Mouse (Mus musculus): ENCODE results near the gene Rgs12.

Rgs12 gene

DNA sequence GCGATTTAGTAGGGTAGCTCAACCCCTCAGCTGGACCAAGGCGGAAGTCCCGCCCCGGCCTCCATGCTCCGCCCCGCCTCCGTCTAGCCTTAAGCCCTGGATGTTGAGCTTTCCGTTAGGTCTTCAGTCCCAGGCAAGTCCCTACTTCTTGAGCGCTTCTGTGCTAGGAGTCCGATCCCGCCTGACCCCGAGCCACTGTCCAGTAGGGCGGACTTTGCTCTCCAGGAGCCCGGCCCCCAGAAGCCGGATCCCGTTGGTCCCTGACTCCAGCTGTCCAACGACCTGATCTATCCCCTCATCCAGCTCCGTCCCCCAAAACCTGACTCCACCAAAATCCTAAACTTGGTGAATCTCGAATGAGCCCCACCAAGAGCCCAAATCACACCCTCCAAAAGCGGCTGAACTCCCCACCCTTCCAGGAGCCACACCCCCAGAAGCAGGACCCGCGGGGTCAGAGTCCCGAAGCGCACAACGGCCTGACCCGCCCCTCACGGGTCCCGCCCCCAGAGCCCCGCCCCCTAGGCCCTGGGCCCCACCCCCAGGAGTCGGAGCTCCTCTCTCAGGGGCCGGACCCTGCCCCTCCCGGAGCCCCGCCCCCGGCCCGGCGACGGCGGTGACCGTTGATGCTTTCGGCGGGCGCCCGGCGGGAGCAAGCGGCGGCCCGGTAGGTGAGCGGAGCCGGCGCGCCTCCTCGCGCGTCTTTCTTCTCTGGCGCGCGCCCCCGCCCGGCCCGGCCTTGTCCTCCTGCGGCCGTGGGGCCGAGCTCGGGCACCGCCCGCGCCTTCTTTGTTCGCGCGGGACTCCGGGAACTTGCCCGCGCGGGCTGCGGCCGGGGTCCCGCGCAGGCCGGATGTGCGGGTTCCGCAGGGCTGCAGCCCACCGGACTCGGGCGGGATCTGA lies at the start of gene Rgs12:
Gene Rgs12, plus strand, starts transcription at position 585 of the 900 bp plus-strand sequence.
- peak; percentile 97 for DNase-seq (ENCODE audit: low spot score)

GRCm38 (mm10) chr5:34899787-34900469 lies 49.3 kb upstream of the Rgs12 start:
- no peak for DNase-seq (ENCODE audit: low spot score)

DNA sequence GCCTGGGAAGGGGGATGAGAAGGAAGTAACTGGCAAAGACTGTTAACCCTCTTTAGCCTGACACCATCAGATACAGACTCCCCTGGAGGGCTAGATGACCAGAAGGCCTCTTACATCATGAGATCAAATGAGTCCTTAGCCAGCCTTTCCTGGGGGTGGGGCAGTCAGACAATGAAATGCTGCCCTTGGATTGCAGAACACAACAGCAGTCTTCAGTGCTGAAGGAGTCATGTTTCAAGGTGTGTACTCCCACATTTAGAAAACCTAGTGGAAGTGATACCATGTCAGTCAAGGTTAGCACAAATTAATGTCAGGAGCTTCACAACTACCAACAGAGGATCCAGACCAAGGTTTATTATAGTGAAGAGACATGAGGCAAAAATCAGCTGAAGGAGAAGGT lies 46.9 kb upstream of the Rgs12 start:
- DNase-seq (ENCODE audit: low spot score), result no peak

DNA sequence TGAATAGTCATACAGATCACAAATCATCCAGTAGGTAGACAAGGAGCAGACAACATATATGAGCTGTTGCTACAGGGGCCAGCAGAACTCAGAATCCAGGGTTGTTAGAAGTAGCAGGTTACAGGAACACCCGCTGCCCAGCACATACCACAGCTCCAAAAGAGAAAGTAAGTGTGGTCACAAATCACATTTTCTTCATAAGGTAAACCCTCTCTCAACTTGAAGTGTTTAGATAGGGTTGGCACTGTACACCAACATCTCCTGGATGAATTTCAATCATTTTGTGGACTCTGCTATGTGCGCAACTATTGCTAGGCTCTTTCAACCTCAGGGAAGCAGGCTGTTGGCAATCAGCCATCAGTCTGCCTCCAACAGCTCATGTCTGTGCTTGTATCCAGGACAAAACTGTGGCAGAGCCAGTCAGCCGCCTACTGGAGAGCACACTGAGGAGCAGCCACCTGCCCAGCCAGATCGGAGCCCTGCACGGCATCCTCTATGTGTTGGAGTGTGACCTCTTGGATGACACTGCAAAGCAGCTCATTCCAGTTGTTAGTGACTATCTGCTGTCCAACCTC lies 46.3 kb upstream of the Rgs12 start:
- DNase-seq (ENCODE audit: low spot score), result no peak

DNA sequence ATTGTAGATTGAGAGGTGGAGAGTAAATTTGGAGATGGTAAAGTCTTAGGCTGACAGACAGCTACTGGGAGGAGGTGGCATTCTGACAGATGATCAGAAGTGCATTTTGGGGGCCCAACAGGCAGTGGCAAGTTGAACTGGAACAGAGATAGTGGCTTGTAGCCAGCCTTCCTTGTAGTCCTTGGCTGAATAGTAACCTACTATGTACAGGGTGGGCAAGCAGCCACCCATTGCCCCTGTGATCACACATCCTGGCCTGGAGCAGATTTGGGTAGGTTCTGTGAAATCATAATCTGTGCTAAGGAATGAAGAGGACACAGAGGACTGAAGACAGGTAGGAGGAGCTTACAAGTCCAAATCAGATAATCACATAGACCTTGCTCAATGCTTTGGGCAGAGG lies 44.8 kb upstream of the Rgs12 start:
- DNase-seq (ENCODE audit: low spot score), result no peak

DNA sequence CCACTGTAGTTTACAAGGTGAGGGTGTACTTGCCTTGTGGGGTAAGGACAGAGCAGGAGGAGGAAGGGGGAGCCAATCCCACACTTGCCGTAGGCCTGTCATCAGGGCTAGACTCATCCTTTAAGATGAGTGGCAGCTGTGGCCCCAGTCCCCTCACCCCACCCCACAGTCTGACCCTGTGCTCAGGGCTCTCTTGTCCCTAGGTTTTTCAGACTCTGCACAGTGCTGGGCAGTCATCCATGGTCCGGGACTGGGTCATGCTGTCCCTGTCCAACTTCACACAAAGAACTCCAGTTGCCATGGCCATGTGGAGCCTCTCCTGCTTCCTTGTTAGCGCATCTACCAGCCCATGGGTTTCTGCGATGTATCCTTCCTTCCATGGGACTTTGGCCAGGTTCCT lies 42.0 kb upstream of the Rgs12 start:
- no peak for DNase-seq (ENCODE audit: low spot score)

- no peak for DNase-seq (ENCODE audit: low spot score)
Measured at GRCm38 (mm10) chr5:34907910-34908725, 41.1 kb upstream of the Rgs12 start, which contains the start of gene Msantd1. TSS of gene Msantd1 (plus strand) at chr5:34908012.

- no peak for DNase-seq (ENCODE audit: low spot score)
Measured at GRCm38 (mm10) chr5:34908726-34909633, 40.3 kb upstream of the Rgs12 start.

DNA sequence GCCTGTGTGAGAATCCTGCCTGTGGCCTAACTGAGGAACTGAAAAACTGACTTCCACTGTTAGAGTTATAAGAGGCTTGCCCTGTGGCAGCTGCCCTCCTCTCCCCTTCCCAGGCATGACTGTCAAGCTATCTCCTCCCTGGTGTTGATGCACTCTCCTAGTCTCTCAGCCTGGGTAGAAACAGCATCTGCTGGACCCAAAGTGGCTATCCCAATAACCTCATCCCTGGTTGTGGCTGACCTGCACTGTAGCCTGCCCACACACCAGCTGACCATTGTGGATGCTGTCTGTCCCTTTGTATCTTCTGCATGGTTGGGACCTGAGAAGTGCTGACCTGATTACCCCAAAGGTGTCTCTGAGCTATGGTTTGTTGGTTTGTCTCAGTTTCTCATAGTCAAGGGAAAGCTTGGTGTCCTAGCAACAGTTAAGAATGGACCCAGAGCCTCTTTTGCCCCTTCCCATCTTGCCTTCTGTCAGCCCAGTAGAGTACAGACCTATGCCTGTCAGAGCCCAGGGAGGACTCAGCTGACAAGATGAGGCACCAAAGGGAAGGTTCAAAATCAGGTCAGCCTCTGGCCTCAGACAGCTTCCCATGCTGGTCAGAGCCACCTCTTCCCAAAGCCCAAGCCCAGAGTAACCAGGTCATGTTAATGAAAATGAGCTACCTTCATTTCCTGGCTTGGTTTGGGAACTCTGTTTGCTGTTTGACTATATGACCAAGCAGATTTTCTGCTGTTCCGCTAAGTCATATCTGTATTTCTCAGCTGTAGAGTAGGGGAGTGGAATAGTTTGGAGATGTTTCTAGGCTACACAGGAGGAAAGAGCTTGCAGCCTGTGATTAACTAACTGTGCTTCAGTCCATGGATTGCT lies 39.4 kb upstream of the Rgs12 start:
- no peak for DNase-seq (ENCODE audit: low spot score)

DNA sequence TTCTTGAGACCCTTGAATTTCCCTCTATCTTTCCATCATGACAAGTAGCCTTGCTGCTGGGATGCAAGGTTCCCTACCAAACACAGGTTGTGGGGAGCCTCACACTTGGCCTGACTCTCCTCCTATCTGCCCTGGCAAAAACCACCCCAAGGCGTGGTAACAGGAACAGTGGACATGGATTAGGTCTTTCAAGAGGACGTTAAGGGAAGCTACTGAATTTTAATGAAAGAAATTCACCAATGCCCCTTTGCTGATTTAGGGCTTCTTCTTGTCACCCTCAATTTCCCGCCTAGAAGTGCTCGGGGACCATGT lies 38.8 kb upstream of the Rgs12 start:
- no peak for DNase-seq (ENCODE audit: low spot score)

DNA sequence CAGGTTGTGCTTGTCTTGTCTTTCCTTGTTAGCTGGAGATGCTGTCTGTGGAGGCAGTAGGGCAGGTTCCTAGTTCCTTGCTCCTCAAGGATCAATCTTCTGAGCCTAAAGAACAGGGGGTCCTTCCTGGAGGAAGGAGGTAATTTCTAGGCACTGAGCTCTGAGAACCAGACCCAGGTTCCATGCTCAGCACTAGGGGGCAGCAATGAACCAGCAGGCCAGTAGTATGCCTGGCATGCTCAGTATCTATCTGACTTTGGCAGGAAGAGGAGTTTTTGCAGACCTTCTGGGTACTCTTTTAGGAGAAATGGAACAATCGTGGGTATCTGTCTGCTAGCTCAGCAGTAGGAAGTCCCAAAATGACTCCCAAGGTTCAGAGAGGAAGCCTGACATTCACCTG lies 33.4 kb upstream of the Rgs12 start:
- DNase-seq (ENCODE audit: low spot score), result peak; percentile 19

DNA sequence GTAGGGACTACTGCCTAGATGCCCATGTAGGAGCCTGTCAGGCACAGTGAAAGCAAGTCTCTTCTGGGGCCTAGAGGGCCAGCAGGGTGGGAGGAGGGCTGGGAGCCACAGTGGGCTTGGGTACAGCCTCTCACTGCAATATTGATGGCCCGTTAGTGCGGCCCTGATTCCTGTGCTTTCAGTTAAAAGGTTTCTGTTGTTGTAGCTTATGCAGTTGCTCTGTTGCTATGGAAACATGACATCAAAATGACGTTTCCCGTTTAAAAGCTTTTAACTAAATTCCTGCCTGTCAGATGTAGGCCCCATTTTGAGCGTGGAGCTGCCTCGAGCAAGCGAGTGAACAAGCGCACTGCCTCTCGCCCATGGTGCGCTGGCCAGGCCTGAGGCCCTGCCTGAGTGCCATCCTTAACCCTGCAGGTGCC lies 32.0 kb upstream of the Rgs12 start:
- DNase-seq (ENCODE audit: low spot score), result no peak

- DNase-seq (ENCODE audit: low spot score), result no peak
Measured at GRCm38 (mm10) chr5:34918785-34919184, 30.5 kb upstream of the Rgs12 start.

DNA sequence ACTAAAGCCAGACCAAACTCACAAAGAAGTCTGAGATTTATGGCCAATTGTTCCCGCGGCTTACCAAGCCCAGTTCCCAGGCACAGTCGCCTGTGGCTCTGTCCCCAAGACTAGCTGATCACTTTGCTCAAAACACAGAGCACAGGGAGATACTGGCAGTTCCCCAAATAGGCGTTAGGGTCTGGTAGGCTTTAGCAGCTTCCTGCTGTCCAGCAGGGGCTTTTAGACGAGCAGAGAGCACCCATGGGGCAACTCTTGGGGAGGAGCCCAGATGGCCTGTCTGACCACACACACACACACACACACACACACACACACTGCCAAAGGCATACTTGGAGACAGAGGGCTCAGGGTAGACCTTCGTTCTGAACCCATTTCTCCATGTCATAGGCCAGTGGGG lies 26.7 kb upstream of the Rgs12 start:
- DNase-seq (ENCODE audit: low spot score), result no peak

GRCm38 (mm10) chr5:34923920-34924319 lies 25.3 kb upstream of the Rgs12 start:
- no peak for DNase-seq (ENCODE audit: low spot score)

DNA sequence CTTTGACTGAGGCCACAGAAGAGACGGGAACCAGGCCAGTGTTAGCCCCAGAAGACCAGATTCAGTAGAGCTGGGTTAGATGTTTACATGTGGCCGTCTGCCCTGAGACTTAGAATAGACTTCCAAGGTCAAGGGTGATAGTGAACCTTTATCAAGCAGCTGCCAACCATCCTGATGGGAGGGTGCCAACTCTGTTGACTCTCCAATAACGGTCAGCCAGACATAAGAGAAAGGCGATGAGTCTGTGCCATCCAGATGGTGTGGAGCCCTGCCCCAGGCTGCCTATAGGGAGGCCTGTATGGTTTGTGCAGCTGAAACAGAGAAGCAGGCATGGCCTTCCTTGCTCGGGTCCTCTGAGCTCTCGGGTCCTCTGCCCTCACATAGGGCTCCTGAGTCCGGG lies 24.7 kb upstream of the Rgs12 start:
- no peak for DNase-seq (ENCODE audit: low spot score)

- DNase-seq (ENCODE audit: low spot score), result no peak
Measured at GRCm38 (mm10) chr5:34927648-34928047, 21.6 kb upstream of the Rgs12 start.

DNA sequence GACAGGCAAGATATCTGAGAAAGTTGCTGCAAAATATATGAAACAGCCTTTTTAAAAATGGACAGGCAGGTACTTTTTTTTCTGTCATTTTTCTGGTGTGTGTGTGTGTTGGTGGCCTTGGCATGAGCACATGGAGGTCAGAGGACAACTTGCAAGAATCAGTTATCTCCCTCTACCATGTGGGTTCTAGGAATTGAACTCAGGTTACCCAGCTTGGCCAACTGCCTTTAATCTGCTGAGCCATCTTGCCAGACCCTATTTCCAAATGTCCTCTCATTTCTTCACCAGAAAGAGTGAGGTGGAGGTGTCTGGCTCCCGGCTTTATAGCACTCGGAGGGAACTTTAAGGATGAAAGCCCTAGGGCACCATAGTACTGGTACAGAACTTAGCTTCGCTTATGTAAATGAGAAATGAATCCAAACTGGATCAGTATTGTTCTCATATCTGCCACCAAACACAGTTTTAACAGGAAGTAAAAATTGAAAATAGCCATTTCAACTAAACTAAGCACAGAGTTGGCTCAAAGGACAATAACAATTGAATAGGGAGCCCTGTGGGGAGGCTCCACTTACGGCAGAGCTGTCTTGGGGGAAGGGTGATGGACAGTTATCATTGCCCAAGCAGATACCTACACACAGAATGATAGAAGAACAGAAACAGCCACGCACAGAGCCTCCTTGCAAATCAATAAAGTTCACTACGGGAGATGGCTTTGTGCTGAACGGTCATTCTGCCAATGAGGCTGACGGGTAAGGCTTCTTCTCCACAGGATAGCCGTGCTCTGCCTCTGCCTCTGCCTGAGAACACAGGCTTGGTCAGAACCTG lies 18.9 kb upstream of the Rgs12 start:
- no peak for DNase-seq (ENCODE audit: low spot score)

DNA sequence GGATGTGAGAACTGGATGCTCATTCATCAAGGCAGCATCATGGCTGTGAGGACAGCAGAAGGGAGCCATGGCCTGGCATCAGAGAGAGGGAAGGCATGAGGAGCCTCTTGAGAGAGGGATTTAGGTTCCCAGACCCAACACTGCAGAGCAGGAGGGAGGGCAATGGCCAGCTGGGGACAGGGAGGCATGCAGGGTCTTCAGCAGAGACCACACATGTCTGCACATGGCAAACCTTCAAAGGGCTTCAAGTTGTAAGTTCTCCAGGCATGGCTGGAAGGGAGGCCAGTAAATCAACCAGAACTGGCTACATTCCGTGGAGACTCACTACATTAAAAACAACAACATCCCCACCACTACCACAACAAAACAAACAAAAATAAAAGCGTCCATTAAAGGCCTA lies 18.2 kb upstream of the Rgs12 start:
- DNase-seq (ENCODE audit: low spot score), result no peak
